Mouse (Mus musculus): ENCODE measurements around the gene Cdk5r2. TPM values are rescaled to one million over a fixed set of nuclear protein-coding genes. Genes with fewer than 3 reads are reported as not detected.

The Cdk5r2 gene
- total RNA-seq, 2 experiments from 2014 or later, result not detected

DNA sequence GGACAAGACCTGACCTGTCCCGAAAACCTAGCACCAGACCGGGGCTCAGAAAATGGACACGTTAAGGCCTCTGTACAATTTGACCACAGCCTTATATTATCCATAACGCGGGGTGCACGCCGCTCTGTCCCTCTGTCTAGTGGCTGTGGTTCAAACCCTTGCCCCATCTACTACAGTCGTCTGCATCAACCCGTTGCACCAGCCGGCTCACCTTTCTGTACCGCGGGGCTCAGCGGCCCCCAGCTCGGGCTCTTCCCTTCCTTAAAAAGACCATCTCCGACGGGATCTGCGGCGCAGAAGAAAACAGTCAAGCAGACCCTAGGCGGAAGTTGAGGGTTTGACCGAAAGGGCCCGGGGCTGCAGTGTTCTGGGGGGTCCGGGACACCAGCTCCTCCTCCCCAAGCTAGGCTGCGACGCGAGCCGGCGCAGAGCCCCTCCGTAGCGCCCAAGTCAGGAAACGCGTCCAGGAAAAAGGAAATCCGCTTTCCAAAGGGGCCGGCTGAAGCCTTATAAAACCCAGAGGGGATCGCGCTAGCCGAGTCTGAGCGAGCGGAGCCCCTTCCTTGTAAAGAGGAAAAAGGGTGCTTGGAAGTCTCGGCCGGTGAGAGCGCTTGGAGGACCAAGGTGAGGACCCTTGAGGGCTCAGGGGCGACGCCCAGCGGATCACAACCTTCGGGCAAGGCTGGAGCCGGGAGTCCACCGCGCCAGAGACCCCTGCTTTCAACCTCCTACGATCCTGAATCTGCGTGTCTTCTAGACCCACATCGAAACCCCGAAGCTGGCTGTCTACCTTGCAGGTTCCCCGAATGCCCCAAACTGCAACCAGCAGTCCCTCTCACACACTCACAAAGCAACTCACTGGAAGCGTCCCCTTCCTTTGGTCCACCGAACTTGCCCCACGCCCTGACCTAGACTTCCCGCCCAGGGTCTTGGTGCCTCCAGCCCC is 29.7 kb downstream of the Cdk5r2 start:
- intact Hi-C loops (cut with DNase I), result loop anchor here (5.0 kb wide), 1 partner anchor 133 kb away; no protein-coding TSS in a partner anchor
- no peak for DNase-seq

DNA sequence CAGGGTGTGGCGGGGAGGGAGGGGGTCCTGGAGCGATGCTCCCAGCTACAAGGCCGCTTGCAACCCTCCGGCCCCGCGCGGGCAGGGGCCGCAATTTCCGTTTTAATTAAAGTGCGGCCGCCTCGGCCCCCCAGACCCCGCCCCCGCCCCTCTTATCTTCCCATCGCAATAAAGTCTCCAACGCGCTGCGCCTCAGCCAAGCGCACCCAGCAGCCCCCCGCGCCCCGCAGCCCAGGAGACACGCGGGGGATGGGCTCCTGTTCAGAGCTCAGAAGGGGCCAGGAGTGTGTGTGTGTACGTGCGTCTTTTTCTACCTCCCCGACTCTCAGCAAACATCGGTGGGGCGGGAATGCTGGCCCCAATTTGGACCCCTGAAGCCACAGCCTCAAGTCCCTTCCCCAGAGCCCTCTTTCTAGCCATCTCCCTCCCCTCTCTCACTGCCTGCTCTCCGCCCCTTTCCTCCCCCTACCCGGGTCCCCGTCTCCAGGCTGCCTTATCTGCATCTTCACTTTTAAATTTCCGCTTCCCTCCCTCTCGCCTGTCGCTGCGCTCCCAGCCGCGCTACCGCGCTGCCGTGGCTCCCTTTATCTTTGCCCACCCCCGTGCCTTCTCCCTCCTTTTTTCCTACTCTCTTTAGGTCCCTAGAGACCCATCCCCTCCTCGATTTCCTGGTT is 30.8 kb downstream of the Cdk5r2 start, which contains the start of gene Fev:
Fev (minus strand) TSS at position 51 of the 674 bp plus-strand sequence.
- no peak for DNase-seq
- intact Hi-C loops (cut with DNase I), result no loop called here

DNA sequence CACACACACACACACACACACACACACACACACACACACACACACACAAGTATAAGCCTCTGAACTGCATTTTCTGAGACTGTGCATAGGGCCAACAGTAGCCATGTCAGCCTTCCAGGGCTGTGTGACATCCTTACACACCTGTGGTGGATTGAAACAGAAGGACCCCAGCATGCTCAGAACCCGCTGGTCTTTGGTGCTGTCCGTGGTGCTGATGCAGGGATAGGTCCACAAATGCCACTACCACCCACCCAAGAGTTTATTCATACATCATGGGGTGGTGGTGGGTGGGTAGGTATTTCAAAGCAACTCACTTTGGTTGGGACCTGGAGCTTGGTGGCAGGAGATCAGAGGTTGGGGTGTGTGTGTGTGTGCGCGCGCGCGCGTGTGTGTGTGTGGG is 36.8 kb downstream of the Cdk5r2 start:
- intact Hi-C loops (cut with DNase I), result no loop called here
- no peak for DNase-seq

DNA sequence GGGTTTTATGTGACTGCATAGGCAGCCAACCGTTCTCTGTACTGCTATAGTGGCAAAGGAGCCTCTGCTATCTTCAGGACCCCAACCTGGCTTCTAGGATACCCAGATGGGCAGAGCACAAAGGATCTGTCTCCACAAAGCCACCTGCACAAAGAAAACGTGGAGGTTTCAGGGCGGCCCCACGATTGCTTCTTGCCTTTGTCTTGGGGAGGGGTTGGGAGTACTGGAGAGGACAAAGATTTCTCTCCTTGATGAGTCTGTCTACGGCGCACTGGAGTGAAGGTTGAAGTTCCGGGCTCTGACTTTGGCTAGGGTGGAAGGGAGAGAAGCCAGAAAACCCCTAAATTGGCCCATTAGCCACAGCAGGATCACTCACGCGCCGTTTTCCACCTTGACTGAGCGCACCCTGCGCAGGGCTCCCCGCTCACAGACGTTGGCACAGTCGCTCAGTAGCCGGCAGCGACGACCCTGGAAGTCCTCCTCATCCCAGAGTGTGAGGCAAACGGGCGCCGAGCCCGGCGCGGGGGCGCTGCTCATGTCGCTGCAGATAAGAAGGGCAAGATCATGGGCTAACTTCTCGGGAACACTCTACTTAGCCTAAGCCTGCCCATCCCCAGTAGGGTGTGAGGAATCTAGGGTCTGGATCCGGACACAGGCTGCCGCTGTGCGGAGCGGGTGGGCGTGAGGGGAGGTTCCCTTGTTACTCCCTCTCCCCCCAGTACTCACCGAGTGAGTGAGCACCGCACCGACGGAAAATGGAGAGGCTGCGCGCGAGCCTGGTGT is 37.8 kb downstream of the Cdk5r2 start:
- intact Hi-C loops (cut with DNase I), result no loop called here
- no peak for DNase-seq

DNA sequence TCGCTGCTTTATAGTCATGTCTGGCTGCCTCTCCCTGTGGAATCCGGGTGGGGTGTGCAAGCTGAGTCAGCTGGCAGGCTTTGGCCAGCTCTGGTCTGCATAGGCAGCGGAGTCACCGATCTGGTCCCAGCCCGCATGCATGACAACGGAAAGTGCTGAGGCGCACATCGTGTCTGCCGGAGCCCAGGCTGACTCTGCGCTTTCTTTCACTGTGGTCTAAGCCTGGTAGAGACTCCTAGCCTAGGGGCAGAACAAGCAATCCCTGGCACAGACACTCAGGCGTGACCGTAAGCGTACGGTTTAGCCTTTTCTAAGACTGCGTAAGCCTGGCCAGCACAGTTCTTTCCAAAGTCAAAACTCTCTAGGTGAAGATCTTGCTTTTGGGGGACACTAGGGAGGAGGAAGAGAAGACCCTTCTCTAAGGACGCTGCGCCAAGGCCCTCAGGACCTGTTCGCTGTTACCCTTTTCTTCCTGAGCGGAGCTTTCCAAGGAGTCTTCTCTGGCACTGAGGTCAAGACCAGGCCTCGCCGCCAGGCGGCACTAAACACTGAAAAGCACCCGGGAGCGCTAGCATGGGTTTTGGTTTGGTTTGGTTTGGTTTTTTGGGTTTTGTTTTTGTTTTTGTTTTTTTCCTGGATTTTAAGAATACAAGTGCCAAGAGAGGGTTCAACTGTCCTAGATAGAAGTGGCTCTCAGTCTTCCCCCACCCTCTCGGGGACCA is 38.6 kb downstream of the Cdk5r2 start, which contains the start of gene Cryba2:
Cryba2 (minus strand) TSS at position 10 of the 722 bp plus-strand sequence.
- peak in 1 of 2 experiments; percentile 32 for DNase-seq
- intact Hi-C loops (cut with DNase I), result no loop called here

DNA sequence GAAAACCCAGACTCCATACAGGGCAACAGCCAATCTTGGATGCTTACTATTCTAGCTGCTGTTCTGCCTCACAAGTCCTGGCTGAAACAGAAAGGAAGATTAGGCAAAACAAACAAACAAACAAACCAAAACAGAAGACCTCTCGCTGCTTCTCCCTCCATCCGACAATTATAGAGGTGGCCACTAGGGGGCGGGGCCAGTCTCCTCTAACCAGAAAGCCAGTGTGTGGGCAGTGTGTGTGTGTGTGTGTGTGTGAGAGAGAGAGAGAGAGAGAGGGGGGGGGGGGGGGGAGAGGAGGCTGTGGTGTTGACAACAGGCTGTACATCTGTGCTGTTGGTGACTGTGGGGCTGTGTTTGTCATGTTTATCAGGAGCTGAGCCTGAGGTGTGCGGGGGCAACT is 40.2 kb downstream of the Cdk5r2 start:
- peak; percentile 39 to 50 for DNase-seq

GRCm38 (mm10) chr1:74897976-74898375 is 43.2 kb downstream of the Cdk5r2 start:
- DNase-seq, result no peak
- intact Hi-C loops (cut with DNase I), result no loop called here

More for the DNA sequence above, 40.2 kb downstream of the Cdk5r2 start:
- intact Hi-C loops (cut with DNase I), result no loop called here

GRCm38 (mm10) chr1:74898656-74899431 is 44.1 kb downstream of the Cdk5r2 start:
- intact Hi-C loops (cut with DNase I), result no loop called here
- DNase-seq, result no peak

DNA sequence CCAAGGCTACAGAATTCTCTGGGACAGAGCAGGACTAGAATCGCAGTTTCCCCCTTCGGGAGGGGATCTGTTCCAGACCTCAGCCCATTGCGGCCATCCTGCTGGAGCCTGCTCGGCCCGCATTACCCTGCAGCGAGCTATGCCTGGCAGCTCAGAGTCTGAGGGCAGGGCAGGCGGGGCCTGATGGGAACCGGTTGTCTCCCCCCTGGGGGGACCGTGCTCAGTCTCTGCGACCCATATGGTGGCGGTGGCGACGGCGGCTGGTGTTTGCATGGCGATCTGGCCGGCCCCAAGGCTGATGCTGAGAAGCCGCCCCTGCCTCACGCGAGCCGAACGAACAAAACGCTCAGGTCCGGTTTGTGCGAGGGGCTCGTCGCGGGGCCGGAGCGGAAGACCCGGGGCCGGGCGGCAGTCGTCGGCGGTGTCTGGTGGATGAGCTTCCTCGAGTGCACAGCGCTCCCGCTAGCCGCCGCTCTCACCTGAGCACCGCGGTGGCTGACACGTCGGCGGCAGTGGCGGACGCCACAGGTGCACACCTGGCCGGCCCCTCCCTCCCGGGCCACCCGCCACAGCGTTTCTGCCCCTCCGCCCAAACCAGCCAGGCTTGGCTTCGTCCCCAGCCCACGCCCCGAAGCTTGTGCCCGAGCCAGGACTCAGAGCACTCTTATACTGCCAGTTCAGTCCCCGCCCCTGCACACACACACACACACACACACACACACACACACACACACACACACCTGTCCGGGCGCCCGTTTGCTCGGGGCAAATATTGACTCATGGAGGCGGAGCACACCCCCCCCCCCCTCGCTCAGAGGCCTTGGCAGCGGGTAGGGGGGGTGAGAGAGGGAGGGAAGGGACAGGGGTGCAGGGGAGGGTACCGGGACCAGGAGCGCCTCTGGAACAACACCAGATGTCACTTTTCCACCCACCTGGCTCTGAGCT is 45.9 kb downstream of the Cdk5r2 start:
- intact Hi-C loops (cut with DNase I), result loop anchor here (2.0 kb wide), 1 partner anchor 18 kb away; no protein-coding TSS in a partner anchor
- DNase-seq, result no peak

DNA sequence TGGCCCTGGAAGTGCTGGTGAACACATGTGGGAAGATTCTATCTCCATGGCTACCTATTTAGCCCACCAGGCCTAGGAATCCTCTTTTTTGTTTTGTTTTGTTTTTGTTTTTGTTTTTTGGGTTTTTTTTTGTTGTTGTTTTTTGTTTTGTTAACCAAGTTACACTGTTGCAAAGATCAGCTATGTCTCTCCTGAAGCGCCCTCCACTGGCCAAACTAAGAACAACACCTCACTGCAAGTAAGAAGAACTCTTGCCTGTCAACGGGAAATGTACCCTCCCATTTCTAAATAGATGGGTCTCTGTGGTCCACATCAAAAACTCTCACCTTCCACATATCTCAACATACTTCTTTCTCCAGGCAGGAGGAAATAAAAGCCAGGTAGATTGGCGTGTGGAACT is 47.0 kb downstream of the Cdk5r2 start:
- peak in 1 of 2 experiments; percentile 49 for DNase-seq
- intact Hi-C loops (cut with DNase I), result loop anchor here (2.0 kb wide), 1 partner anchor 19 kb away; no protein-coding TSS in a partner anchor

GRCm38 (mm10) chr1:74902191-74902590 is 47.5 kb downstream of the Cdk5r2 start:
- intact Hi-C loops (cut with DNase I), result no loop called here
- no peak for DNase-seq

Small RNAs within 50 kb of the gene (microRNA-seq; reads per million reads assigned to microRNA genes)
- gene Mir375 (ENCODE audit: borderline number of aligned reads in 2 of 2), result 22.9 to 25.3 reads per million in 2 experiments

Other genes with a start within 250 kb of the Cdk5r2 start
- gene Ttll4, start 193.2 kb upstream of the Cdk5r2 start, total RNA-seq (2021), result 10 to 100 TPM; 10.1 to 11.5 TPM
- gene Cyp27a1, start 141.4 kb upstream of the Cdk5r2 start, total RNA-seq (2021), result 10 to 100 TPM; 13.5 to 18.4 TPM
- 1 to 10 TPM; 1.1 to 1.4 TPM for gene Prkag3, start 105.7 kb upstream of the Cdk5r2 start, total RNA-seq (2021)
- gene Wnt6, start 83.0 kb upstream of the Cdk5r2 start, total RNA-seq (2021), result under 1 TPM; 0.14 to 0.33 TPM
- gene Wnt10a, start 63.4 kb upstream of the Cdk5r2 start, total RNA-seq (2021), result not detected
- gene Fev, start 30.5 kb downstream of the Cdk5r2 start, total RNA-seq (2021), result not detected
- gene Cryba2, start 38.2 kb downstream of the Cdk5r2 start, total RNA-seq (2021), result not detected
- not detected for gene Cfap65, start 80.7 kb downstream of the Cdk5r2 start, total RNA-seq (2021)
- gene Ihh, start 96.7 kb downstream of the Cdk5r2 start, total RNA-seq (2021), result under 1 TPM in 1 of 2 experiments, not detected in 1; 0.14 TPM

Data from heart, postnatal 36 days (tissue).